Mouse (Mus musculus) c-Kit-positive CD71-positive TER-119-positive erythroid progenitor cells, embryonic 14.5 days (primary cell): ENCODE measurements around the gene Mrpl10.

Experiments used
- DNase-seq: peaks from one replicate; pipeline ENCODE4 v3.0.0-alpha.2; 2013; ENCODE audit warnings: low spot score

The Mrpl10 gene

DNA sequence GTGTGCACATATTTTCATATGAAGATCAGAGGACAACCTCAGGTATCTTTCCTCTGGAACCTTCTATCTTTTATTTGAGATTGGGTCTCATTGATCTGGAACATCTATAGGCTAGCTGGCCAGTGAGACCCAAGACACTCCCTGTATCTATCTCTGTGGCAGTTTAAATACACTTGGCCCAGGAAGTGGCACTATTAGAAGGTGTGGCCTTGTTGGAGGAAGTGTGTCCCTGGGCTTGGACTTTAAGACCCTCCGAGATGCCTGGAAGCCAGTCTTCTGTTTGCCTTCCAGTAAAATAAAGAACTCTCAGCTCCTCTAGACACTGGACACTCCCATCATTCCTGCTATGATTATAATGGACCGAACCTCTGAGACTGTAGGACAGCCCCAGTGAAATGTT, 28.4 kb downstream of the Mrpl10 start:
- DNase-seq, result no peak

DNA sequence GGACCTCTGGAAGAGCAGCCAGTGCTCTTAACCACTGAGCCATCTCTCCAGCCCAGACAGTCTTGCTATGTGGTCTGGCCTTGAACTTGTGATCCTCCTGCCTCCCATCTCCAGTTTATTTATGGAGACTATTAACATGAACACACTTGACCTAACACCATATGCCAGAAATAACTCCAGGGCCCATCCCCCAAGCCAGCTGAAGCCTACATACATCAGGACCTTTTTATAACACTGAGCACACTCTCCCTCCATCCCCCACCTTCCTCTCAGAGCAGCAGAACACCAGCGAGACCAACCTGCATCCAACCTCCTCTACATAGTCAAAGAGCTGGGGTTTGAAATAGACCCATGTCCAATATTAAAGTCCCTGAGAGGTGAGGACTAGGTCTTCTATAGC, 29.8 kb downstream of the Mrpl10 start:
- no peak for DNase-seq

DNA sequence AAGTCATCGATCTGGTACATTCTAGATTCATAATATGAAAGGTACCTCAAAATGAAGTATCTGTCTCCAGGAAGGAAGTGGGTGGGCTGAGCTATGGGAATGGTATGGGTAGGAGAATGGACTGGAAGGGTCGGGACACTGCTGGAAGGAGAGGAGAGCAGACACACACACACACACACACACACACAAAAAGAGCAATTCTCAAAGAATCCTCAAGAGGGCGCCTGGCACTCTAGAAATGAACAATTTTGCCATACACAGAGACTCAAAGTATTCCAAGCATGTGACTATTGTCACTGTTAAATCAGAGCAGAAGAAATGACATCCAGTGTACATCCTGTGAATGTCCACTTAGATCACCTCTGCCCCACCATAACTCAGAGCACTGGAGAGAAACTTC, 31.2 kb downstream of the Mrpl10 start:
- DNase-seq, result peak; percentile 47

DNA sequence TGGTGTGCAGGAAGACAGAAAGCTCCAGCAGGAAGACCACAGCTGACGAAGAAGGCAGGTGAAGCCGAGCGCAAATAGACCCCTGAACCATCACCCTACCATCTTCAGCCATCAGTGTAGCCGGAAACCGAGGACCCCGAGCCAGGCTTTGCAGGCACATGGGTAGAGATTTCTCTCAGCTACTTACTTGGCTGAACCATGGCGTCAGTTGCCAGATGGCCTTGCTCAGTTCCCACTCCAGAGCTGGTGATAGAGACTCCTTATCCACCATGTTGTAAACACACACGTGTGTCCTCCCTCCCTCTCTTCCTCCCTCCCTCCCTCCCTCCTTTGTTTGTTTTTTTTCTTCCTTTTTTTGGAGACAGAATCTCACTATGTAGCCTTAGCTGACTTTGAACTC, 32.9 kb downstream of the Mrpl10 start:
- DNase-seq, result no peak

DNA sequence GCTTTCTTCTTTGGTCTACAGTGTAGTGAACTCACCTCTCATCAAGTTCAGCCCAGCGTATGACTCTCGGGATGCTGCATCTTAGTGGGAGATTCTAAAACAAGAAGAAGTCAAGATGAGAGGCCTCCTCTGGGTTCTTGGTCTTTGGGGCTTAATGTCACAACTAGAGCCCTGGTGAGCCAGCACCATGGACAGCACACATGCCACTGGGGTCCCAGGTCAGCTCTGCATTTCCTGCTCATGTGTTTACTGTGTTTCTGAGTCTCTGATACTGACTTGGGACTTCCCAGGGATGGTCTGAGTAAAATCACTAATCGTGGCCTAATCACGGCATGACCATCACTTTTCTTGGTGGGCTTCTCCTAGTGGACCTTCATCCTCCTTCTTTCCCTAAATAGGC, 37.4 kb downstream of the Mrpl10 start:
- no peak for DNase-seq

DNA sequence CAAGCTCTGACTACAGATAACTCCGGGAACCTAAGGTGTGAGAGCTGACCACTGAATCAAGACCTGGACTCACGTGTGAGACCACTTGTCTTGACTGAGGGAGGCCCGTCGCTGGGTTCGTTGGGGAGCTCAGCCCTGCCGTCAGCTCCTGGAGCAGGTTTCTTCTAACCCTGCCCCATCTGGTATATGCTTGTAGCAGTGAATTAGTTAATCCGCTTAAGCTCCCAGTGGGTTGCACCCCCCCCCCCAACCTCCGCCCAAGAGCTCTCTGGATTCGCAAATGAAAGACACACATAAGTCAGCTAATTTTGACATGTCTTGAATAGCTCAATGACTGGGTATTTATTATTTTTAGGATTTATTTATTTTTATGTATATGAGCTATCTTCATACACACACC, 38.9 kb downstream of the Mrpl10 start:
- no peak for DNase-seq

DNA sequence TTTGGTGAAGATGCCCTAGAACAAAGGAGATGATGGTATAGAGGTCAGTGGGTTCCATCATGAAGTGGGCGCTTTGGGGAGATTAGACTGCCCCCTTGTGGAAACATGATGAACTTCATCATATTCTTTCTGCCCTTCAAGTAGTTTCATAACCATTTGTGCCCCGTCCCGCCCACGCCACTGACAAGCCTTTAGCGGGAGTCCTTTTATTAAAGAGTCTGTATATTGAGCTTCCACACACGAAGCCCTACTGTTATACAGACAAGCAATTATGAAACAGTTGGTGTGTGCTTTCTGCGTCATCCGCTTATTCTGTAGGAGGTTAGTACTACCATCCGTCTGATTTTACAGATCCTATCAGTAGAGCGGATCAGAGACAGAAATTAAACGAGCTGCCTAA, 41.6 kb downstream of the Mrpl10 start:
- peak; percentile 64 for DNase-seq

DNA sequence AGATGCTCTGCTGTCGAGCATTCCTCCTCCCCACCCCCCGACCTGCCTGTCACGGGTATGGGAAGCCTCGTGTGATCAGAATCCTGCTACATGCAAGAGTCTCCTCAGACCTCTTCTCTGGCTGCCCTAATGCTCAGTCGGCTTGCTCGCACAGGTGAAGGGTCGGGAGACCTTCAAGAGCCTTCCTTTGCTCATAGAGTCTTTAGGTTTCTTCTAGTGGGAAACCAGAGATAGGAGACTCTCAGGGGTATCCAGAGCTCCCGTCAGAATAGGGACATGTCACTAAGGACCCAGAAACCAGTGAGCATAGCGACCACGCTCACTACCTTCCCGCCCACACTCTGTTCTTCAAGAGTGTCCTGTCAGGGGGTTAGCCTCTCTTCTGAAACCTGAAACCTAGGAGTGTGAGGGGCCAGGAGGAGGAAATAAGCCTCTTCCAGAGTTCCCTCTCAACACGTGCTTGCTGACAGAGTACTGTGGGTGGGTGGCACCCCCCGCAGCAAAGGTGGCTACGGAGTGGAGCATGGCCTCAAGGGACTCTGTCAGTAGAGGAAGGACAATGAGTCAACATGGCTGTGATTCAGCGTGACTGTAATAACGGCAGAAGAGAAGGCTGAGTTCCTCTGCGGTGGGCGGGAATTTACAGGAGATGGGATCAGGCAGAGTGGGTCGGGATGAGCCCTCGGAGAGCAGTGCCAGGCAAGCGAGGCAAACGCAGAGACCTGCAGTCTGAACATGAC, 42.2 kb downstream of the Mrpl10 start:
- DNase-seq, result no peak

DNA sequence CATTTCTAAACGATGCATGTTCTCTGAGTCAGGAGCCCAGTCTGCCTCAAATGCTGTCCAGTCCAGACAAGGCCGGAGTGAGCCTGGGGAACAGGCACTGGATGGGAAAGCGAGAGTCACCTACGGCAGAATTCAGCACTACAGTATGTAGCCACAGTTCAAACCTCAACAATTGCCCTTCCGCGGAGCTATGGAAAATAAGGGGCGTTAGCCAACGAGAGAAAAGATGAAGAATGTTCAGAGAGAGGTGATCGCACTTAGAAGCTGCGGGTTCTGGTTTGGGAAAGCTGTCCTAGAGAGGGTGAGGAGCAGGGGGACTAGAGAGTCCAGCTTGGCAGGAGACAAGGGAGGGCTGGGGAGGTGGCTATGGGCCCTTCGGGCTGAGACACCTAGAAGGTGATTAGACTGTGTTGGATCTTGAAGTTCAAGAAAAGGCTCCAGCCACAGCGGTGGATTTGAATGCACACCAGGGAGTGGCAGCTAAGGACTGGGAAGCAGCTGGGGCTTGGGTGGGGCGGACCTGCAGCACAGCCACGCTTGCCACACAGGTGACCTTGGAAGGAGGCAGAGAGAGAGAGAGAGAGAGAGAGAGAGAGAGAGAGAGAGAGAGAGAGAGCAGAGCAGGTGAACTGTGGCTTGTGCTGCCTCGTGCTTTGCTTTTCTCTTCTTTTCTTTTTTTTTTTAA, 43.6 kb downstream of the Mrpl10 start:
- no peak for DNase-seq

DNA sequence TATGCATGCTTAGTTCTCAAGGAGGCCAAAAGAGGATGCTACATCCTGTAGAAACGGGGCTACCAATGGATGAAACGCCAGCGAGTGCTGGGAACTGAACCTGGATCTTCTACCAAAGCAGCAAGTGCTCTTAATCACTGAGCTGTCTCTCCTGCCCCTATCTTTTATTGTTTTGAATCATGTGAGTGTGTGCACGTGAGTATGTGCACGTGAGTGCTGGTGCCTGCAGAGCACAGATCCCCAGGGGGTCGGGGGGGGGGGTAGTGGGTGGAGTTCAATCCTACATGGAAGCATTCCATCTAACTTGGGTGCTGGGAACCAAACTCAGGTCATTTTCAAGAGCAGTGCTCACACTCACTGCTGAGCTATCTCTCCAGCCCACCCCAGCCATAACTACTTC, 45.0 kb downstream of the Mrpl10 start:
- DNase-seq, result no peak

DNA sequence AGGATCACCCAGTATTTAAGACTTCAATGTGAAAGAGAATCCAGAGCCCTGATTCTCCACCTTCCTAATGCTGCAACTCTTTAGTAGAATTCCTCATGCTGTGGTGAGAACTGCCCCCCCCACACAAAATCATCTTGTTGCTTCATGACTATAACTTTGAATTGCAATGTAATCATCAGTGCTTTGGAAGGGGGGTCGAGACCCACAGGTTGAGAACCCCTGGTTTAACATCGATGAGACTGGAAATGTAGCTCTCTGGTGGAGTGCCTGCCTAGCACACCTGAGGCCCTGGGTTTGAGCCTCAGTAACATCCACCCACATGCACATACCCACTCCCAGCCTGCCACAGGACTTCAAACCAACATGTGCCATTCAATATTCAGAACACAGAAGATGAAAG, 53.2 kb downstream of the Mrpl10 start:
- no peak for DNase-seq

DNA sequence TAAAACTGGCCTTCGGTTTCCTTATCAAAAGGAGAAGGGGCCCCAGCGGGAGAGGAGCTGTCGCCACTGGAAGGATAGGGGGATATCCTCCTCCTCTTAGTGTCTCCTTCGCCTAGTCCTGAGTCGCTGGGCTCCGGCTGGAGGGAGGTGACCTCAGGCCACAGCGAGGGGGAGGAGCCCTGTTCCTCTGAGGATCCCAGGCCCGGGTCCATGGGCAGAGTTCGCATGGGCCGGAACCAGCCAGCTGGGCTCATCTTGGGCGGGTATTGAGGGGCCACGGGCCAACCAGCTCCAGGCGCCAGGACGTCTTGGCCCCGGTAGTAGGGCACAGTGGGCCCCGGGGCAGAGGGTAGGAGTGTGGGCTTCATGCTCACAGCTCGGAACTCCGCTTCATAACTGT, 57.4 kb downstream of the Mrpl10 start:
- DNase-seq, result no peak
